ENCODE assay signal across 17 mouse cellular contexts in the genomic region with DNA sequence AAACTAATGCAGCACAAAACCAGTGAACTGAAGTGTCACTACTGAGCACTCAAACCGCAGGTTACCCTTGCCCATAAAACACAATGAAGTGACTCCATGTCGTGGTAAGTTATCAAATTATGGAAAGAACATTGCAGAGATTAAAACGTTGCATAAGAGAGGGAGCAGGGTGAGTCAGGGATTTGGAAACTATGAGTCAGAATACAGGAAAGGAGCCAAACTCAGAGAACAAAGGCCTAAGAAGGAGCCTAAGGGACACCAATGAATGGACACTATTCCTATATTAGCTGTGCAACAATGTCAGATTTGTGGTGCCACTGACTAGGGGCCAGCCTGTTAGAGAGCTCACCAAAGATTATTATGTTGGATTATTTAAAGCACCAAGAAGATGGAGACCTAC. TPM values are rescaled to one million over a fixed set of nuclear protein-coding genes. Genes with fewer than 3 reads are reported as not detected.
DNase-seq lines count a peak whose midpoint lies in the region.
"Had no signal": no experiment of that assay in that cellular context is flagged by ENCODE, and none has a peak within 500 bp of the region (broad histone marks: within the 10 kb centered on the region; RNA-seq: fewer than 3 reads in every experiment).

No protein-coding gene starts in this region.

- no peaks in the 10 kb centered on the region; the same call in 1 of the 2 replicates for H3K4me1 ChIP-seq in brown adipose tissue, adult 24 weeks (ENCODE audit: control insufficient read depth, insufficient read depth, insufficient read length, low read length)
- H3K4me1 ChIP-seq: forebrain, embryonic 13.5 days; midbrain, embryonic 12.5 days; neural tube, embryonic 12.5 days had no signal

- peak overlapping the region; percentile 51; the same call in 1 of the 2 replicates for H3K27ac ChIP-seq in brown adipose tissue, adult 24 weeks (replicated peaks; ENCODE audit: low read depth, low read length)
- H3K27ac ChIP-seq: forebrain, embryonic 13.5 days; midbrain, embryonic 12.5 days; neural tube, embryonic 12.5 days had no signal

- no peak overlapping the region for H3K4me3 ChIP-seq in brown adipose tissue, adult 24 weeks (ENCODE audit: insufficient read depth, low read depth, low read length)
- H3K4me3 ChIP-seq: forebrain, embryonic 13.5 days; midbrain, embryonic 12.5 days; neural tube, embryonic 12.5 days had no signal

- DNase-seq in adrenal gland, adult 2 months, result peak; percentile 80
- DNase-seq in adrenal gland, postnatal 4 days (ENCODE audit: low spot score in 2 of 2), result no peak
- peak; percentile 13 to 54 for DNase-seq in lung, adult 18-20 months
- DNase-seq in lung, postnatal 4 days, result no peak
- DNase-seq in lung, postnatal 25 days (ENCODE audit: low spot score), result peak; percentile 73
- DNase-seq in T-cell, adult 2 months (ENCODE audit: low spot score), result no peak
- DNase-seq in retina, postnatal 1 day, result no peak
- DNase-seq: kidney, adult 18-20 months; layer of hippocampus, postnatal 36 days; liver; right cerebral cortex, postnatal 14 days; thymus, postnatal 36 days had no signal

RNA-seq across cellular contexts. Expression of a gene that starts 53.3 kb away (rescaled TPM):
- total RNA-seq in adrenal gland, adult 2 months (2021), result 10 to 100 TPM; 45.2 to 98.9 TPM
- 38.7 and 59.8 TPM in 2 replicates for polyA plus RNA-seq in adrenal gland, adult 2 months (2012; rRNA removed)
- total RNA-seq in adrenal gland, postnatal 4 days (2021), result 10 to 100 TPM; 14.4 to 15.4 TPM
- polyA plus RNA-seq in brown adipose tissue, adult 24 weeks (2012; ENCODE audit: insufficient read depth, insufficient read length, missing spikeins), result 42.0 and 48.6 TPM in 2 replicates
- total RNA-seq: granulocyte monocyte progenitor cell, adult 5-6 weeks had no signal

Comparison
In these comparisons a context has a peak if more than half of its experiments do, and no peak if none do; other contexts are left out.
1. DNase-seq: peak in adrenal gland, adult 2 months (single experiment), lung, adult 18-20 months (2 of 2) and lung, postnatal 25 days (single experiment); none in adrenal gland, postnatal 4 days (0 of 2), lung, postnatal 4 days (0 of 2), T-cell, adult 2 months (single experiment) and retina, postnatal 1 day (single experiment).